Mouse (Mus musculus) CD8-positive naive resting alpha-beta T cell, adult 2 months (primary cell): Measurements from ENCODE around the gene Aldh4a1.
A peak's percentile ranks its signal among the peaks of the same experiment; 100 is the strongest.

ENCODE experiments used
- DNase-seq, 2 experiments: peaks; one replicate each; pipeline ENCODE4 v3.0.0; 2022; ENCODE audit warnings: low read depth in 2 of 2, low spot score in 2 of 2

Gene Aldh4a1

DNA sequence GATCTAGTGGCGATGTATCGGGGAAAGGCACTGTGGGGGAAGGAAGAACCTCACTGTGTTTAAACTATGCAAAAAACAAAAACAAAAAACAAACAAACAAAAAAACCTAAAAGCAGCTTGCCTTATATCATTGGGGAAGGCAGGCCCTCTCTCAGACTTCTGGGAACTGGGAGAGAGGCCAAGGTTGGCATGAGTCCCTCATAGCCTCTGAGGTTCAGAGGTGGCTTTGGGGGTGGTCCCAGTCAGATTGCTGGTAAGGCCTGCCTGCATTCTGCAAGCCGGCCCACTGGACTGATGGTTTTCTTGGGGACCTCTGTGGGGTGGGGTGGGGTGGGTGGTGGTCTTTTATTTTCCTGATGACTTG is 5.7 kb upstream of the Aldh4a1 start:
- DNase-seq: no peak

- DNase-seq: no peak
Observed at GRCm38 (mm10) chr4:139619765-139620164, 2.9 kb upstream of the Aldh4a1 start.

DNA sequence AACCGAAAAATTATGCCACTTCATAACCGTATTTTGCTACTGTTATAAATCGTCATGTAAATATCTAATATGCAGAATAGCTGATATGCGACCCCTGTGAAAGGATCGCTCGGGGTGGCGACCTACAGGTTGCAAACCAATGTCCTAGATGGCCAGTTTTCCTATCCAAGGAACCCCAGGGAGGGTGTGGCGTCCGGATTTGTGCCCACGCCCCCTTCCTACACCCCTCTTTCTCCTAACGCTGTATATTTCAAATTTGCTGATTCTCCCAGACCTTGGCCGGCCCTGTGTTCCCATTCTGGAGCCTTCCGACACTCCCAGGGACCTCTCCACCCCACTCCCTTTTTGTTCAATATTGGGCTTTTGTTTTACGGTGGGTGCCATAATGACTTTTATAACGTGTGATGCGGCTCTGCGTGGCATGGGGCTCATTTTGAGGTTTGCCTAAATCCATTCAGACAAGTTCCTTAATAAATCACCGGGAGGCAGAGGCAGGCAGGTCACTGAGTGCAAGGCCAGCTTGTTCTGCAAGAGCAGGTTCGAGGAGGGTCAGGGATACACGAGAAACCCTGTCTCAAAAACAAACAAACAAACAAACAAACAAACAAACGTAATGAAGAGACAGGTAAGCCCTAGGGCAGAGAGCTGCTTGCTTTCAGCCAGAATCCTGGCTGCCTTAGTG is 909 bp downstream of the Aldh4a1 start:
- DNase-seq: no peak

DNA sequence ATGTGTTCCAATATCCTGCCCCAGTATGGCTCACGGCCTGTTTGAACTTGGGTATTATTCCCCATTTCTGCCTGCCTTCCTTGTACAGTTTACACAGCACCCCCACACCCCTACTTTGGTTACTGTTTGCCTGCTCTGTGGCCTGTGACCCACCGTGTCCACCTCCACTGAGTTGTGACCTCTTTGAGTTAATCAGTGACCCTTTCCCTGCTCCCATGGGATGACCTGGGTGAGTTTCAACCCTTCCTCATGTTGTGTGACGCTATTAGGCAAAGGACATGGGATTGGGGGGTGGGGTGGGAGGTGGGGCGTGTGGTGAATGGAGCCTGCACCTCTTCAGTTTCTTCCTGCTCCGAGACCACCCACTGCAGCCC is 1.4 kb downstream of the Aldh4a1 start:
- no peak for DNase-seq

DNA sequence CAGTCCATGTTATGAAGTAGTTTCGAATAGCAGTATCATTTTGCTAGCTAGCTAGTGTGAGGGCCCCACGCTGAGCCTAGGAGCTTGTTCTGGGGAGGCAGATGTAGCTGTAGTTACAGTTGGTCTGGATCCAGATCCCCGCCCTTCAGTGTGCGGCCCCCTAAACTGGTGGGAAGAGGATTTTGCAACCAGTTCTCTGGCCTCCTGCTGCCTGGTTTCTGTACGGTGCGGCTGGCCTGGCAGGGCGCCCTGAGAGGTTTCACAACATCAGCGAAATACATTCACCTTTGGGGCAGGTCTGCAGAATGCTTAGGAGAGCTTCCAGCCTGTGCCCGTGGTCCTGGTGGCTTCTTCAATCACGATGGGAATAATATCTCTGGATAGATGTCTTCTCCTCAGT is 2.0 kb downstream of the Aldh4a1 start:
- DNase-seq: no peak

GRCm38 (mm10) chr4:139627361-139627760 is 4.7 kb downstream of the Aldh4a1 start:
- DNase-seq: no peak

GRCm38 (mm10) chr4:139630171-139630570 is 7.5 kb downstream of the Aldh4a1 start:
- DNase-seq: no peak

DNA sequence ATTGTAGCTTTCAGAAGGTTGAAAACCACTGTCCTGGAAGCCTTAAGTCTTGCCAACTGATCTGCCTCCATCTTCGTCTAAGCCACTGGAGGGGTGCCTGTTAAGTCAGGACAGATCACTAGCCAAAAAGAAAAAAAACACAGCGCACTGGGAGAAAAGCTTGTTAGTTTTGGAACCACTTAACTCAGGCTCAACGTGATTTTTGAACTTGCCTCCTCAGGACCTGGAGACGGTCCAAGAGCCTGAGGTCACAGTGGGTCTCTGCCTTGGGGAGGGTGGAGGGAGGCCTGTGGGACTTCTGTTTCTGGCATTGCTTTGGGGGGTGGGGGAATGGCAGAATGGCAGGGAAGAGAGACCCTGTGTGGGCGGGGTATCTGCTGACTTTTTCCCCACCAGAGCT is 8.5 kb downstream of the Aldh4a1 start:
- no peak for DNase-seq

- DNase-seq: no peak
Observed at GRCm38 (mm10) chr4:139631569-139632253, 9.0 kb downstream of the Aldh4a1 start.

- no peak for DNase-seq
Observed at GRCm38 (mm10) chr4:139632254-139632580, 9.6 kb downstream of the Aldh4a1 start.

- DNase-seq: peak; percentile 56 to 71
Observed at GRCm38 (mm10) chr4:139636373-139636772, 13.7 kb downstream of the Aldh4a1 start.

GRCm38 (mm10) chr4:139637847-139638246 is 15.2 kb downstream of the Aldh4a1 start:
- DNase-seq: no peak

GRCm38 (mm10) chr4:139638356-139638755 is 15.7 kb downstream of the Aldh4a1 start:
- DNase-seq: no peak

DNA sequence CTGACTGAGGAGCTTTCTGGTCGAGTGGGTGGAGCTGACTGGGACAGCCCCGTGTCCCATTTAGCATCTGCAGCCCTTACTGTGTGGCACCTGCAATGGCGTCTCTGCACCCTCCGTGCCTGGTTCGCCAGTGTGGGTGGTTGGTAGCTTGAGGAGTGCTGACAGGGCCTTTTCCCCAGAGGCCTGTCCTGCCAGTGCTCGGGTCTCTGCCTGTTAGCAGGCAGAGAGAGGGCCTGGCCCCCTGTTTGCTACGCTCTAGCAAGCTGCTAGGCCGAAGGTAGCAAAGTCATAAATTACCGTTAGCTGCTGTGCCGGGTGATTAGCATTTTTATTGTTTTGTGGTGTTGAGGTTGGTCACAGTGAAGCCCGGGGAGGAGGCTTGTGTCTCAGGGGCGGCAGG is 17.1 kb downstream of the Aldh4a1 start:
- no peak for DNase-seq

DNA sequence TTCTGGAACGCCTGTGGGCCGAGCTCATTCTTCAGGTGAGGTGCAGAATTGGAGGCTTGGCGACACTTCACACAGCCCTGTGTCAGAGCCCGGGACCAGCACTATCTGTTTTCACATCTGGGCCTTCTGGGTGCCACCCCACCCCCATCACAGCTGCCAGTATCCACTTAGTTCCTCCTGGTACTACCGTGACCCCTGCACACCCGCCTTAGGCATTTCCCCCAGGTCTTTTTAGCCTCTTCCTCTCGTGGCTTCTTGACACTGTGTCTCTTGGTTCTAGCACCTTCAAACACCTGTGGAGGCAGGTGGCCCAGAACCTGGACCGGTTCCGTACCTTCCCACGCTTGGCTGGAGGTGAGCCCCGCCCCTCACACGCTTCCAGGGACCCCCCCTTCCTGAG is 17.7 kb downstream of the Aldh4a1 start:
- DNase-seq: no peak

- DNase-seq: no peak
Observed at GRCm38 (mm10) chr4:139640775-139641174, 18.1 kb downstream of the Aldh4a1 start.

DNA sequence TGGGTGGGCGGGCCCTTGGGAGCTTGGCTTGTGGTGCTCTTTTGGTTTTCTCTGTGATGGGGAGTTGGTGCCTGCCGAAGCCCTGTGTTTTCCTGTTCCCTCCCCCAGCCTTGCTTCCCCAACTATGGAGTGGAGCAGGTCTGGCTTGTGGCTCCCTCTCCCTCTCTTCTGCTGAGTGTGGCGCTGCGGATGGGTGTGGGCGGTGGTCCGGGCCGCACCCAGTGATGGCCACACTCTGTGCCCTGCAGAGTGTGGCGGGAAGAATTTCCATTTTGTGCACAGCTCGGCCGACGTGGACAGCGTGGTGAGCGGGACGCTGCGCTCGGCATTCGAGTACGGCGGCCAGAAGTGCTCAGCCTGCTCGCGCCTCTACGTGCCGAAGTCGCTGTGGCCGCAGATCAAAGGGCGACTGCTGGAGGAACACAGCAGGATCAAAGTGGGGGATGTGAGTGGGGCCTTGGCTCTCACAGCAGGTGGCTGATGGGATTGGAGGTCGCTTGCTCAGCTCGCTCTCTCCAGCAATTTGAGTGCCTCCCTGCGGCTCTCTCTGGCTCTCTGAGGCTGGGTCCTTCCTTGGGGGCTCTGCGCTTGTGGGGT is 19.3 kb downstream of the Aldh4a1 start:
- DNase-seq: no peak

DNA sequence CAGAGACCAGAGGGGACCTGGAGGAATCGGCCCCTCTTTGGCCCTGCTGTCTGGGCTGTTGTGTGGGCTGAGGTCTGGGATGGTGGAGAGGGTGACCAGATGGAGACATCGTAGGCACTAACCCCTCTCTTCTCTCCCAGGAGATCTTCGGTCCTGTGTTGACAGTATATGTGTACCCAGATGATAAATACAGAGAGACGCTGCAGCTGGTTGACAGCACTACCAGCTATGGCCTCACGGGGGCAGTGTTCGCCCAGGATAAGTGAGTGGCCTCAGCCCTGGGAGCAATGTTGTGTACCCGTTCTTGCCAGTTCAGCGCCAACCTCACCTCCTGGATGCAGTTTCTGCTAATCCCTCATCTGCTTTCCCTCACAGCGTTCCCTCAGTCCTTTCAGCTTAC is 21.3 kb downstream of the Aldh4a1 start:
- DNase-seq: peak; percentile 51 to 62

GRCm38 (mm10) chr4:139646916-139647315 is 24.2 kb downstream of the Aldh4a1 start:
- DNase-seq: no peak

DNA sequence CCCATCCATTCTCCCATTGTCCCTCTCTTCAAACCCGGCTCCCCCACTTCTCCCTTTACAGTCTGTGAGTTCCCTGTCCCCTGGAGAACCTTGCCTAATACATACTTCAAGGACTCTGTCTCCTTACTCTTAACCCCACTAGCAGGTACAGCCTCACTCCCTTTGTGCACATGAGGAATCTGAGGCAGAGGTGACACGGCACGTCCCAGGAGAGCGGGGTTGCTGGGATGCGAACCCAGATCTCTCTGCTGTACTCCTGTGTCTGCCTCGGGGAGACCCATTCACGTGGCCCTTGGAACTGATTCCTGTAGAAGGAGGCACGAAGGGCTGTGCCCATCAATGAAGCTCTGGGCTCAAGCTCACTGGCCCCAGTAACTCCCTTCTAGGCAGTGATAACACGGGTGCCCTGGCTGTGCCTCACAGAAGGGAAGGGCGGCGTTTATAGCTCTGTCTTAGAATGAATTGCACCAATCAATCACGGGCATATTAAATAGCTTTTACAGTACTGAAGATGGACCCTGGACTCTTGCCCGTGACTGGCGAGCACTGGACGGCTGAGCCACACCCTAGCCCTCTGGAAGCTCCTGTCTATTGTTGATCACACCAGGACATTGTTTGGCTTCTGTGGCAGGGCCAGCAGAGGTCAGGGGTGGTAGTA is 27.5 kb downstream of the Aldh4a1 start:
- no peak for DNase-seq

GRCm38 (mm10) chr4:139650907-139651306 is 28.2 kb downstream of the Aldh4a1 start:
- DNase-seq: no peak

- DNase-seq: no peak
Observed at GRCm38 (mm10) chr4:139653238-139653637, 30.6 kb downstream of the Aldh4a1 start, which contains the start of gene Tas1r2. Gene Tas1r2, plus strand, starts transcription at chr4:139653538.
